Comparison of ENCODE assay signal across 14 mouse cellular contexts in genomic region chr4:132871116-132871515, GRCm38 (mm10).
"Had no signal": no experiment of that assay in that cellular context is flagged by ENCODE, and none has a peak within 500 bp of the region (broad histone marks: within the 10 kb centered on the region; RNA-seq: fewer than 3 reads in every experiment).

No protein-coding gene starts in this region.

- DNase-seq: lung, adult 18-20 months; lung, embryonic 14.5 days; lung, postnatal 10 days; lung, postnatal 4 days; midbrain, embryonic 14.5 days; retina, postnatal 1 day; right cerebral cortex, adult 18-20 months; right cerebral cortex, postnatal 25 days; right cerebral cortex, postnatal 4 days; spleen, adult 18-20 months; thymus, adult 18-20 months; thymus, postnatal 14 days; thymus, postnatal 36 days had no signal

- ATAC-seq: midbrain, embryonic 16.5 days had no signal
